In genomic region chr4:144891121-144891711, GRCm38 (mm10) we compare ENCODE assay signal across 8 mouse cellular contexts. TPM values are rescaled to one million over a fixed set of nuclear protein-coding genes. Genes with fewer than 3 reads are reported as not detected.
DNase-seq lines count a peak whose midpoint lies in the region; ATAC-seq and TF ChIP-seq lines count a peak whose summit lies in the region.

No protein-coding gene starts in this region.

- H3K9me3 ChIP-seq in kidney, postnatal 0 days (replicated peaks; ENCODE audit: low read length): no peaks in the 10 kb centered on the region
- no peaks in the 10 kb centered on the region for H3K9me3 ChIP-seq in megakaryocyte, embryonic 14.5 days

- whole genome bisulfite sequencing in bone marrow, adult 2 months: 28% methylated on average over 10 of the region's 10 CpGs
- WGBS in kidney, postnatal 0 days: 37% methylated on average over 10 of the region's 10 CpGs

- no peaks in the 10 kb centered on the region for H3K27me3 ChIP-seq in kidney, postnatal 0 days (ENCODE audit: insufficient read depth, low read length)
- H3K27me3 ChIP-seq in megakaryocyte, embryonic 14.5 days (replicated peaks): no peaks in the 10 kb centered on the region

- peaks cover 2% of the 10 kb centered on the region; the same call in 1 of the 2 replicates for H3K4me1 ChIP-seq in bone marrow, adult 2 months (ENCODE audit: control insufficient read depth, insufficient read depth, low read length)
- peaks cover 12% of the 10 kb centered on the region for H3K4me1 ChIP-seq in kidney, postnatal 0 days (replicated peaks; ENCODE audit: insufficient read depth, low read length)
- H3K4me1 ChIP-seq in megakaryocyte, embryonic 14.5 days: peaks cover 61% of the 10 kb centered on the region

- H3K4me2 ChIP-seq in kidney, postnatal 0 days (ENCODE audit: low read length): peak overlapping the region; percentile 62; the same call in 1 of the 2 replicates

- no peak overlapping the region for H3K4me3 ChIP-seq in bone marrow, adult 2 months (replicated peaks; ENCODE audit: control insufficient read depth, low read depth, low read length)
- H3K4me3 ChIP-seq in kidney, postnatal 0 days (replicated peaks; ENCODE audit: low read depth, low read length): no peak overlapping the region
- peak overlapping the region; percentile 99 for H3K4me3 ChIP-seq in megakaryocyte, embryonic 14.5 days (replicated peaks)

- no peaks in the 10 kb centered on the region for H3K36me3 ChIP-seq in kidney, postnatal 0 days (ENCODE audit: insufficient read depth, low read length)
- peaks cover 45% of the 10 kb centered on the region for H3K36me3 ChIP-seq in megakaryocyte, embryonic 14.5 days (replicated peaks; ENCODE audit: low read length)

- H3K27ac ChIP-seq in bone marrow, adult 2 months (ENCODE audit: control insufficient read depth, insufficient read depth, low read depth, low read length, poor library complexity): peak overlapping the region; percentile 22; the same call in 1 of the 2 replicates
- H3K27ac ChIP-seq in kidney, postnatal 0 days: peak overlapping the region; percentile 97

- no peak overlapping the region for H3K9ac ChIP-seq in kidney, postnatal 0 days (ENCODE audit: low read depth, low read length)

- no peak for TF ChIP-seq CTCF in bone marrow, adult 2 months (IDR thresholded peaks at IDR 0.05; ENCODE audit: control insufficient read depth, insufficient read depth, low read length)
- TF ChIP-seq CTCF in kidney, postnatal 0 days (IDR thresholded peaks at IDR 0.05; ENCODE audit: low read depth): no peak

- peak; percentile 7; the same call in 1 of the 2 replicates for ATAC-seq in kidney, postnatal 0 days (replicated peaks; ENCODE audit: low FRiP score, low read depth)

- peak; percentile 32 to 40 for DNase-seq in right cerebral cortex, adult 2 months (ENCODE audit: low spot score in 2 of 2)
- DNase-seq in right cerebral cortex, postnatal 25 days: no peak
- peak; percentile 71 to 78 for DNase-seq in heart, adult 9 months (ENCODE audit: low spot score in 2 of 2)
- peak; percentile 52 for DNase-seq in kidney, postnatal 0 days (ENCODE audit: low spot score)
- peak; percentile 42 for DNase-seq in thymus, postnatal 14 days
- DNase-seq in cerebellum, postnatal 36 days: no peak

- no peak for TF ChIP-seq POLR2A in bone marrow, adult 2 months (IDR thresholded peaks at IDR 0.05; ENCODE audit: borderline replicate concordance, control insufficient read depth, low read depth, low read length)

RNA-seq across cellular contexts. Expression of gene Dhrs3, which starts 1.4 kb away (rescaled TPM):
- polyA plus RNA-seq in bone marrow, adult 2 months (2011; ENCODE audit: insufficient read depth, insufficient read length, low replicate concordance, missing spikeins): 24.5 and 58.7 TPM in 2 replicates
- polyA plus RNA-seq in kidney, postnatal 0 days (2015; fragmentation: Nextera tagmentation; extraction: Ambion mirVana): 199 and 233 TPM in 2 replicates
- polyA plus RNA-seq in megakaryocyte, embryonic 14.5 days (2012; ENCODE audit: insufficient read depth, low replicate concordance): 44.7 and 211 TPM in 2 replicates

Comparison
In these comparisons a context has a peak if more than half of its experiments do, and no peak if none do; other contexts are left out.
1. DNase-seq: peak in right cerebral cortex, adult 2 months (2 of 2), heart, adult 9 months (2 of 2), kidney, postnatal 0 days (single experiment) and thymus, postnatal 14 days (single experiment); none in right cerebral cortex, postnatal 25 days (single experiment) and cerebellum, postnatal 36 days (0 of 2).